Mouse (Mus musculus): ENCODE measurements around the gene Clcnka.
A peak's percentile ranks its signal among the peaks of the same experiment; 100 is the strongest.

Clcnka gene

DNA sequence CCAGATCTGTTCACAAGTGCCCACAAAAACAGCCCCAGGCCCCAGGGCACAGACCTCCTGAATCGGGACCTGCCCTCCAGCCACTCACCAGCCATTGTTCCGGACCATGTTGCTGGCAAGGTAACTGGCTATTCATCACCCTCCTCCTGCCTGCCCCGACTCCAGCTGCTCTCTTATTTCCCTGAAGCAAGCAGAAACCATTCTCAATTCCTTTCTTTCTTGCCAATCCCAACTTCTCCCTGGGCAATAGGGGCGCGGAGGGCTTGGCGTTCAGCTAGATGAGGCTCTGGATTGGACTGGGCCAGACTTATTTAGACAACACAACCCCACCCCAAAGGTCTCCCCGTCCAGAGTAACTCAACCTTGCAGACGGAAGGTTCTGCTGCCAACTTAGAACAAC is 18.9 kb downstream of the Clcnka start:
- no peak for DNase-seq (ENCODE audit: low spot score)

DNA sequence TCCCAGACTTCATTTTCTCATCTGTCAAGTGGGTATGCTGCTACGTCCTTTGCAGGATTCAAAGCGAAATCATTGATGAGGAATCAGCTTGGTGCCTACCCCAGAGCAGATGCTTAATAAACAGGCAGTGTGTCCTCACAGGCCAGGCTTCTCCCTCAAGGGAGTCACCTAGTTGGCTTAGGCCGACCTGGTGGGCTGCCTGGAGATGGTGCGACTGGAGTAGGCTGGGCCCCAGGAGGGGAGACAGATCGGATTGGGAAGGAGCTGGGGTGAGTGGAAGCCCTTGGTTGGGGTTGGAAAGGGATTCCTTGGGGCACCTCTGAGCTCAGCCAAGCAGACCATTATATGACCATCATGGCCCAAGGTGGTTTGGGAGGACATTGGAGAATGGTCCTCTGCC is 26.1 kb downstream of the Clcnka start:
- DNase-seq (ENCODE audit: low spot score) = no peak

DNA sequence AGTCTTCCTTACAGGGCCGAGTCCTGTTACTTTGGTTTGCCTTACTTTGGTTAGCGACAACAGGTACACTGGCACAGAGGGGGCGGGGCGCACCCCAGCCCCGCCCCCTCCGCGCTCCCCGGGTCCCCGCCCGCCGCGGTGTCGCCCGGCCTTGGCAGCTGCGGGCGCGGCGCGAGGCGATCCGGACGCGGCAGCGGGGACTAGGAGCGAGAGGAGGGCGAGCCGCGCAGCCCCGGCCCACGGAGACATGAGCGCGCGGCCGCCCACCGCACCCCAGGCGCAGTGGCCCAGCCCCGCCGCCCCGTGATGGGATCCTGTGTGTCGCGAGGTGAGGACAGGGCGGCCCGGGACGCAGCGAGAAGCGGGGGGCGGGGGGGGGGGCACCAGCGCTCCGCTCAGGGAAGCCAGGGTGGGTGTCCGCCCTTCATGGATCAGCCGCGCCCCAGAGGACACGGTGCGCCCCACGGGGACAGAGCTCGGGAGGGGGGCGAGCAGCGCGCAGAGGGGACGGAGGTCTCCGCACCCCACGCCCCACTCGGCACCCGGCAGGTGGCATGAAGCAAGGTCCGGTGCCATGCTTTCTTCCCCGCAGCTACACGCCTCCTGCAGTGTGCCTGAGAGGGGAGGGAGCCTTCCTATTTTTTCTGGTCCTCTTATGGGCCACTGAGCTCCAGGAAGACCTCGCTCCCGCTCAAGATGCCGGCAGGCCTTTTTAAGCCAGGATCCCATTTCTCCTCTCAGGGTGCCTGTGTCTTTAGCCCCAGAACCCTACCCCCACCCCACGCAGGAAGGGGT is 30.3 kb downstream of the Clcnka start, which contains the start of gene Fam131c:
Gene Fam131c (plus strand): TSS at position 224 of the 795 bp plus-strand sequence.
- no peak for DNase-seq (ENCODE audit: low spot score)

- DNase-seq (ENCODE audit: low spot score) = no peak
Observed at GRCm38 (mm10) chr4:141365876-141366275, 32.6 kb downstream of the Clcnka start.

DNA sequence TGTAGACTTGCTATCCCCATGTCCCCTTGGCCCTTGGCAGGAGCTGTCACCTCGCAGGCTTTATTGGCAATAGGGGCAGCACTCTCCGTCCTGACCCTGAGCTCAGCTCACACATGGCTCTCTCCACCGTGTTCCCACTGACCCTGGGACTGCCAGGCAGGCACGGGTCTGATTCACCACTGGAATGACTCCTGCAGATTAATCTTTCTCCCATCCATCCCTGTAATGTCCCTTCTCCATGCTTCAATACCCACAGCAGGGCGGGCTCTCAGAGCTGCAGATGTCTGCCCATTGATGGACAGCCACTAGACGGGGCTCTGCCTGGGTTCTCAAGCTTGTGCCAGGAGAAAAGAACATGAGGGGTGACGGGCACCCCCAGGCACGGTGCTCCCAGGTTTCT is 33.4 kb downstream of the Clcnka start:
- no peak for DNase-seq (ENCODE audit: low spot score)

DNA sequence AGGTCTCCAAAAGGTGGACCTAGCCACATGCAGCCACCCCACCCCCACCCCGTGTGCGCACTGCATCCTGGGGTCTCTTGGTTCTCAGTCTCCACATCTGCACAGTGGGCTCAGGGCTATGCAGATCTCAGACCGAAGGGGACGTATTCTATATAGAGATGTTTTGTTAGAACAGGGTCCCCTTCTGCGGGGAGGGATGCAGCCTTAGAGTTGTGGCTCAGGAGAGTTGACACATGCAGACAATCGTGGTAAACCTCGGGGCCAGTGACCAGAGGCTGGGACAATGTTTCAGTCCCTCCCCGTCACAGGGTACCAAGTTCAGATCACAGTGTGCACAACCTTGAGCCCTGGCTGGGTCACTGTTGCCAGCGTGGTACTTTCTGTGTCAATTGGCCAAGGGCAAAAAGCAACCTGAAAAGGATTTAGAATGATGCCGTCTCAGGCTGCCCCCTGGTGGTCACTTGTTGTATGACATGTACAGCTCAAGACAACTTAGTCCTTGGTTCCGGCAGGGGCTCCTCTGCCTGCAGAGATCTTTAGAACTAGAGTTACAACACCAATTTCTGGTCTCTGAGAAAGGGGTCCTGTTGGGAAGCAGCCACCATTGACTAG is 35.5 kb downstream of the Clcnka start:
- peak; percentile 51 for DNase-seq (ENCODE audit: low spot score)

GRCm38 (mm10) chr4:141360846-141361245 is 37.7 kb downstream of the Clcnka start:
- DNase-seq (ENCODE audit: low spot score) = no peak

GRCm38 (mm10) chr4:141359222-141359621 is 39.3 kb downstream of the Clcnka start:
- DNase-seq (ENCODE audit: low spot score) = no peak

DNA sequence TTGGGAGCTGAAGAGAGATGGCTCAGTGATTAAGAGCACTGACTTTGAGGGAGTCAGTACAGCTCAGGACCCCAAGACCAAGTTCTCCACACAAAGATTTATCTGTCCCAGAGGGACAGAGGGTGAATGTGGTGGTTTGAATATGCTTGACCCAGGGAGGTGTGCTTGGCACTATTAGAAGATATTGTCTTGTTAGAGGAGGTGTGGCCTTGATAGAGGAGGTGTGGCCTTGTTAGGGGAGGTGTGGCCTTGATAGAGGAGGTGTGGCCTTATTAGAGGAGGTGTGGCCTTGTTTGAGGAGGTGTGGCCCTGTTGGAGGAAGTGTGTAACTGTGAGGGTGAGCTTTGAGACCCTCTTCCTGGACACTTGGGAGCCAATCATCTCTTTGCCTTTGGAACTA is 40.7 kb downstream of the Clcnka start:
- no peak for DNase-seq (ENCODE audit: low spot score)

GRCm38 (mm10) chr4:141353868-141354267 is 44.7 kb downstream of the Clcnka start:
- DNase-seq (ENCODE audit: low spot score) = no peak

DNA sequence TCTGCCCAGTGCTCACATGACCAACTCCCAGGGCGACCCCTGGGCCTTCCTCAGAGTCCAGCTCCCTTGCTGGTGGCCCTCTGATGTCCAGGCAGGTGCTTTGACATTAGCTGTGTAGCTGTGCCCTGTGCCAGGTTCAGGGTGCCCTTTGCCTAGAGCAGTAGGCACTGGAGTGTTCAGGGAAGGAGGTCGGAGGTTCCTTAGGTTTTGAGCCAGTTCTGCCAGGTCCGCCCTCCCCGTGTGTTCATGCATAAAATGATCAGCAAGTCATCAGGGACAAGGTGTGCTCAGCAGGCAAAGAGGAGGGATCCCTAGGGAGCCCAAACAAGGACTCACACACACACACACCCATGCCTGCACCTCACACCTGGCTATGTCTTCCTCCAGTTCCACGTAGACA is 45.5 kb downstream of the Clcnka start:
- no peak for DNase-seq (ENCODE audit: low spot score)

DNA sequence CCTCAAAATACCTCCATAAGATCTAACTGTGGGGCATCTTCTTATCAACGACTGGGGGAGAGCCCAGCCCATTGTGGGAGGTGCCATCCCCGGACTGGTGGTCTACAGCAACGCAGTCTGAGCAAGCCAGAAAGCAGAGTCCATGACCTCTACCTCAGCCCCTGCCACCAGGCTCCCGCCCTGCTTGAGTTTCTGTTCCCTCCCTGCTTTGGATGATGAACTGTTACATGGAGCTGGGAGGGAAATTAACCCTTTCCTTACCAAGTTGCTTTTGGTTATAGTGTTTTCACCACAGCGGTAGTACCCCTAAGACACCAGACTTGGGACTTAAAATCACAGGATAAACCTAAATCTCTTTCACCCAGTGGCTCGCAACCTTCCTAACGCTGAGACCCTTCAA is 46.6 kb downstream of the Clcnka start:
- no peak for DNase-seq (ENCODE audit: low spot score)

DNA sequence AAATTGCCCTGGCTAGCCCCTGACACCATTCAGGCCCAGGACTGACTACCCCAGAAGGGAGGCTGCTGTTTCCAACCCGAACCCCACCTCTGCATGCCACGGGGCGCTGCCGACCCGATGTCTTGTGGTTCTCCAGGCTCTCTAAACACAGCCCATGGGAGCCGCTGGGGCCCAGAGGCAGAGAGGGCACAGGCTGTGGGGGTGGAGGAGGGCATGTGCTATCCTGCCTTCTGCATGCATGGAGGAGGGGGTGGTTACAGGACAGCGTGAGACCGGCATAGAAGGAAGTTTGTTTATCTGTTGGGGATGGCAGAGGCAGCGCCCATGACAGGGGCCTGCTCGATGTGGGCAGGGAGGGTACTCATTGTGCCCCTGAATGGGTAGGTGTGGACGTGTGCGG is 48.5 kb downstream of the Clcnka start:
- DNase-seq (ENCODE audit: low spot score) = no peak

GRCm38 (mm10) chr4:141348616-141349015 is 49.9 kb downstream of the Clcnka start:
- DNase-seq (ENCODE audit: low spot score) = no peak

- no peak for DNase-seq (ENCODE audit: low spot score)
Observed at GRCm38 (mm10) chr4:141347365-141347797, 51.1 kb downstream of the Clcnka start.

DNA sequence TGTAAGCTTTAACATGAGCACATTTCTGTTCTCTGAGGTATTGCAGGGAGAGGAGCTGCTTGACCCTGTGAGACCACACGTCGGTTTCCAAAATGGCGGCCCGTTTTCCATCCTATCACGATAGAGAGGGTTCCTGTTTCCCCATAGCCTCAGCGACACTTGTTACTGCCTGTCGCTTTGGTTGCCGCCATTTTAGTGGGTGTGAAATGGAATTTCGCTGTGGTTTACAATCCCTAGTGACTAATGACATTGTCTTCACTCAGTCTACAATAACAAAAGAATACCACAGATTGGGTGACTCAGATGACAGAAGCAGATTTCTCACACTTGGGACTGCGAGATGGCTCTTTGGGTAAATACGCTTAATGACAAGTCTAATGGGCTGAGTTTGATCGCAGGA is 53.3 kb downstream of the Clcnka start:
- DNase-seq (ENCODE audit: low spot score) = no peak

DNA sequence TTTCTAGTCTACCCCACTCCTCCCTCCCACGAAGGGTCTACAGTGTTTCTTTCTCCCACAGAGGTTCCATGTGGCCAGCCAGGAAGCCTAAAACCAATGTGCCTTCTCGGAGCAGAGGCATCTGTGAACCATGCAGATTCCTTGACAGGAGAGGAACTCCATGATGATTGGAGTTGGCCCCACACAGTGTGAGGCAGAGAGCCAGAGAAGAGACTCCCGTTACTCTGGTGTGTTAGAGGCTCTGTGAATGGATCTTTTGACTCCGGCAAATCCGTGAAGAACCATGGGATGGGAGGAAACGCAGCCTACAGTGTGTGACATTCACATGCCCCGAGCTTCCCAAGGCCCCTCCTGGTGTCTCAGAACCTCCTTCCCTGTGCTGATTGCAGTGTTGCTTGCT is 55.0 kb downstream of the Clcnka start:
- no peak for DNase-seq (ENCODE audit: low spot score)

- DNase-seq (ENCODE audit: low spot score) = no peak
Observed at GRCm38 (mm10) chr4:141341477-141341876, 57.0 kb downstream of the Clcnka start.

- DNase-seq (ENCODE audit: low spot score) = no peak
Observed at GRCm38 (mm10) chr4:141338853-141339252, 59.7 kb downstream of the Clcnka start.

GRCm38 (mm10) chr4:141337986-141338385 is 60.5 kb downstream of the Clcnka start:
- DNase-seq (ENCODE audit: low spot score) = no peak

DNA sequence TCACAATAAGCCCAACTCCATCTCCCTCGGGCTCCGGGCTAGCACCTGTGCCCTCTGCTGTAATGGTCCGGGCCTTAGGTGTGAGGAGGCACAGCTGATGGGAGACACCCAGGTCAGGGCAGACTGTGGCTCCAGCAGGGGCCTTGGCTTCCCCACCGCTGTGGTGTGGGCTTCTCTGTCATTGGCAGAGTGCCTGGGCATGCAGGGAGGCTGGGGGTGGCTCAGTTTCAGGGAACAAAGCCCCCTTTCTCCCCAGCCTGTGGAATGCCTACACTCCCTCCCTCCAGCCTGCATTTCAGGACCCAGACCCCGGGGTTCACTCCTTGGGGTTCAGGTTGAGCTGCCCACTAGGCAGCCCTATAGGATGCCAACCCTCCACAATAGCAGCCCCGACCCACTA is 62.3 kb downstream of the Clcnka start:
- DNase-seq (ENCODE audit: low spot score) = no peak

DNA sequence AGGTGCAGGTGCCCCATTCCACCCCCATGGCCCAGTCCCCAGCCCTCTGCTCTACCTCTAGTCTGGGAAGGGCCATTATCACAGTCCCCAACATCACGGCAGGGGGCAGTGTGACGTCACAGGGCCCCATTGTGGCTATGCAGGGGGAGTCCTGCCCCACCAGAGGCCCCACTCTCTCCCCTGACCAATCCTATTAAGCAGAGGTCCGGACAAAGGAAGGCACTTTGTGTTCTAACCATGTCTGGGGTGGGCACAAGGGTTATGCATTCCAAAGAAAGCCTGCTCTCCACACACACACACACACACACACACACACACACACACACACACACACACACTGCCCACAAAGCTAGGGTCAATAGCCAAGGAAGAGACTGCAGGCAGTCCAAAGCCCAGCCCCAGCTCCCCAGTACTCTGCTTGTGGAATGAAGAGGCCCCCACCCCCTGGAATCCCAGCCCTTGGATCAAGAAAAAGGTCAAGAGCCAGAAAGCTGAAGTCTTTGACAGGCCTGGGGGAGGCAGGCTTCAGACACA is 63.2 kb downstream of the Clcnka start:
- DNase-seq (ENCODE audit: low spot score) = no peak

GRCm38 (mm10) chr4:141334695-141335094 is 63.8 kb downstream of the Clcnka start:
- DNase-seq (ENCODE audit: low spot score) = no peak
